Mouse (Mus musculus) CH12.LX (cell line): ENCODE data around the gene Tmcc1. TPM values are rescaled to one million over a fixed set of nuclear protein-coding genes. Genes with fewer than 3 reads are reported as not detected.

Experiments used
- DNase-seq: peaks from one replicate; pipeline ENCODE4 v3.0.0-alpha.2; 2013; ENCODE audit errors: extremely low read depth
- H3K27ac ChIP-seq: 2 replicates; pipeline ENCODE4 v1.5.1; 2012; ENCODE audit warnings: low read depth, mild to moderate bottlenecking, control low read depth, moderate library complexity; ENCODE audit not compliant: insufficient read depth
- H3K27me3 ChIP-seq: replicated peaks from 2 replicates; pipeline ENCODE3; 2012; ENCODE audit warnings: inconsistent platforms
- H3K36me3 ChIP-seq, 2 experiments: replicated peaks in 1 of 2; 2 replicates each; pipeline versions ENCODE3 to v1.6.1; 2012; ENCODE audit warnings: inconsistent platforms in 1 of 2, low read length in 1 of 2, mild to moderate bottlenecking in 1 of 2, mixed read lengths in 1 of 2, moderate library complexity in 1 of 2; ENCODE audit not compliant: control insufficient read depth in 1 of 2, insufficient read depth in 1 of 2
- H3K4me1 ChIP-seq, 2 experiments: 2 replicates each; pipeline ENCODE4 v1.6.1; 2012; ENCODE audit warnings: inconsistent platforms in 1 of 2, moderate library complexity in 1 of 2; ENCODE audit not compliant: insufficient read depth in 2 of 2, control insufficient read depth in 1 of 2
- H3K4me2 ChIP-seq: 2 replicates; pipeline ENCODE4 v1.6.1; 2012; ENCODE audit warnings: low read depth, mild to moderate bottlenecking, control low read depth; ENCODE audit not compliant: poor library complexity, insufficient read depth, severe bottlenecking
- H3K4me3 ChIP-seq, 3 experiments: fragments of 150-350 bp in 1 of 3; sonication (generic) in 1 of 3; replicated peaks in 1 of 3; 2 replicates each; pipeline versions ENCODE3 to v1.5.1; 2011 to 2012; ENCODE audit warnings: low read depth in 2 of 3, low read length in 2 of 3, mild to moderate bottlenecking in 2 of 3, moderate library complexity in 2 of 3, control low read depth in 1 of 3, improper control_type of control experiment in 1 of 3, inconsistent platforms in 1 of 3, mixed read lengths in 1 of 3; ENCODE audit not compliant: poor library complexity in 1 of 3
- H3K79me2 ChIP-seq: replicated peaks from 2 replicates; pipeline ENCODE4 v1.6.1; 2012; ENCODE audit warnings: mild to moderate bottlenecking, moderate library complexity; ENCODE audit not compliant: control insufficient read depth, poor library complexity, insufficient read depth, severe bottlenecking; ENCODE audit errors: extremely low read depth
- H3K9ac ChIP-seq: 2 replicates; pipeline ENCODE4 v1.6.1; 2012; ENCODE audit warnings: low read depth, mild to moderate bottlenecking, control low read depth, moderate library complexity; ENCODE audit not compliant: insufficient read depth
- H3K9me3 ChIP-seq: replicated peaks from 2 replicates; pipeline ENCODE3; 2012; ENCODE audit warnings: low read length, inconsistent platforms, mixed read lengths
- BHLHE40 ChIP-seq: IDR thresholded peaks from 2 replicates; pipeline ENCODE4 v1.6.1; 2011; ENCODE audit warnings: mild to moderate bottlenecking, low read depth, low read length, improper control_type of control experiment
- CHD1 ChIP-seq: IDR thresholded peaks from 2 replicates; pipeline ENCODE4 v1.6.1; 2012; ENCODE audit warnings: low read depth, low read length, improper control_type of control experiment, inconsistent platforms
- CHD2 ChIP-seq: IDR thresholded peaks from 2 replicates; pipeline ENCODE4 v1.6.1; 2011; ENCODE audit warnings: low read length, improper control_type of control experiment
- CTCF ChIP-seq, 2 experiments: IDR thresholded peaks in 1 of 2; conservative IDR thresholded peaks in 1 of 2; 2 replicates each; pipeline ENCODE4 v1.5.1; 2011 to 2012; ENCODE audit warnings: low read depth in 2 of 2, low read length in 2 of 2, improper control_type of control experiment in 1 of 2, inconsistent platforms in 1 of 2, mild to moderate bottlenecking in 1 of 2, moderate library complexity in 1 of 2
- EP300 ChIP-seq: IDR thresholded peaks from 2 replicates; pipeline ENCODE4 v1.6.1; 2011; ENCODE audit warnings: low read length, improper control_type of control experiment
- ETS1 ChIP-seq: conservative IDR thresholded peaks from 2 replicates; pipeline ENCODE4 v1.6.1; 2012; ENCODE audit warnings: low read depth, mild to moderate bottlenecking, inconsistent platforms, low read length, improper control_type of control experiment, moderate library complexity
- HCFC1 ChIP-seq: IDR thresholded peaks from 2 replicates; pipeline ENCODE4 v1.6.1; 2012; ENCODE audit warnings: low read depth, mild to moderate bottlenecking, inconsistent platforms, low read length, improper control_type of control experiment
- IRF4 ChIP-seq: IDR thresholded peaks from 2 replicates; pipeline ENCODE4 v1.6.1; 2014; ENCODE audit warnings: low read depth, mild to moderate bottlenecking, inconsistent platforms, low read length, improper control_type of control experiment
- JUN ChIP-seq: IDR thresholded peaks from 2 replicates; pipeline ENCODE4 v1.6.1; 2011; ENCODE audit warnings: low read depth, mild to moderate bottlenecking, low read length, improper control_type of control experiment, moderate library complexity; ENCODE audit not compliant: insufficient read depth
- JUND ChIP-seq: conservative IDR thresholded peaks from 2 replicates; pipeline ENCODE4 v1.6.1; 2011; ENCODE audit warnings: low read depth, low read length, improper control_type of control experiment
- KAT2A ChIP-seq: IDR thresholded peaks from 2 replicates; pipeline ENCODE4 v1.6.1; 2012; ENCODE audit warnings: low read length, improper control_type of control experiment, inconsistent platforms; ENCODE audit not compliant: insufficient replicate concordance
- MAFK ChIP-seq: IDR thresholded peaks from 2 replicates; pipeline ENCODE4 v1.6.1; 2011; ENCODE audit warnings: low read length, improper control_type of control experiment; ENCODE audit not compliant: insufficient replicate concordance
- MAZ ChIP-seq: IDR thresholded peaks from 2 replicates; pipeline ENCODE4 v1.6.1; 2012; ENCODE audit warnings: low read depth, mild to moderate bottlenecking, inconsistent platforms, low read length, improper control_type of control experiment, moderate library complexity
- MXI1 ChIP-seq: IDR thresholded peaks from 2 replicates; pipeline ENCODE4 v1.6.1; 2011; ENCODE audit warnings: mild to moderate bottlenecking, low read depth, low read length, improper control_type of control experiment
- MYC ChIP-seq: IDR thresholded peaks from 2 replicates; pipeline ENCODE4 v1.6.1; 2011; ENCODE audit warnings: low read depth, mild to moderate bottlenecking, improper control_type of control experiment, low read length
- NRF1 ChIP-seq: IDR thresholded peaks from 2 replicates; pipeline ENCODE4 v1.6.1; 2014; ENCODE audit warnings: low read depth, mild to moderate bottlenecking, inconsistent platforms, low read length, improper control_type of control experiment, moderate library complexity
- POLR2AphosphoS2 ChIP-seq: IDR thresholded peaks from 2 replicates; pipeline ENCODE4 v1.6.1; 2011; ENCODE audit warnings: low read depth, low read length, improper control_type of control experiment
- SIN3A ChIP-seq: IDR thresholded peaks from 2 replicates; pipeline ENCODE4 v1.6.1; 2012; ENCODE audit warnings: low read length, improper control_type of control experiment, inconsistent platforms
- SMC3 ChIP-seq: IDR thresholded peaks from 2 replicates; pipeline ENCODE4 v1.6.1; 2011; ENCODE audit warnings: low read depth, low read length, improper control_type of control experiment
- TBP ChIP-seq: conservative IDR thresholded peaks from 2 replicates; pipeline ENCODE4 v1.6.1; 2011; ENCODE audit warnings: low read depth, low read length, improper control_type of control experiment
- TCF12 ChIP-seq: IDR thresholded peaks from 2 replicates; pipeline ENCODE4 v1.6.1; 2014; ENCODE audit warnings: low read depth, mild to moderate bottlenecking, inconsistent platforms, low read length, improper control_type of control experiment
- UBTF ChIP-seq: IDR thresholded peaks from 2 replicates; pipeline ENCODE4 v1.6.1; 2012; ENCODE audit warnings: low read depth, mild to moderate bottlenecking, inconsistent platforms, low read length, improper control_type of control experiment, moderate library complexity
- ZC3H11A ChIP-seq: IDR thresholded peaks from 2 replicates; pipeline ENCODE4 v1.6.1; 2012; ENCODE audit warnings: low read depth, mild to moderate bottlenecking, inconsistent platforms, low read length, improper control_type of control experiment
- ZKSCAN1 ChIP-seq: IDR thresholded peaks from 2 replicates; pipeline ENCODE4 v1.6.1; 2012; ENCODE audit warnings: low read depth, inconsistent platforms, low read length, improper control_type of control experiment, borderline replicate concordance
- dilution Hi-C: fragments of 300-500 bp; cut with MboI; formaldehyde crosslinking; loops from 2 replicates; pipeline ENCODE4 v1.14.3; 2020; ENCODE audit warnings: low sequenced_read_pairs; ENCODE audit not compliant: extremely low pct_unique_long_range_greater_than_20kb, extremely low pct_ligation_motif_present
- in situ Hi-C: fragments of 300-500 bp; cut with MboI; formaldehyde crosslinking; loops from 3 replicates; pipeline ENCODE4 v1.14.3; 2019; ENCODE audit warnings: low sequenced_read_pairs, low pct_ligation_motif_present, low pct_unique_long_range_greater_than_20kb, mixed read lengths
- polyA plus RNA-seq: library from polyadenylated mRNA; unstranded; fragments of >175 nt; gene quantifications from 2 replicates; pipeline ENCODE4 v1.2.1, GENCODE M21; 2012; ENCODE audit warnings: low read depth; ENCODE audit not compliant: insufficient read length
- total RNA-seq, 2 experiments: library from RNA; depleted of rRNA; stranded (reverse); fragments of 300-350 nt in 1 of 2; fragments of >200 nt in 1 of 2; gene quantifications; 2 replicates each; pipeline ENCODE4 v1.2.3; 2012 to 2014

The Tmcc1 gene
- total and polyA plus RNA-seq, 3 experiments = 3.6 to 60.8 (median 3.7) TPM

DNA sequence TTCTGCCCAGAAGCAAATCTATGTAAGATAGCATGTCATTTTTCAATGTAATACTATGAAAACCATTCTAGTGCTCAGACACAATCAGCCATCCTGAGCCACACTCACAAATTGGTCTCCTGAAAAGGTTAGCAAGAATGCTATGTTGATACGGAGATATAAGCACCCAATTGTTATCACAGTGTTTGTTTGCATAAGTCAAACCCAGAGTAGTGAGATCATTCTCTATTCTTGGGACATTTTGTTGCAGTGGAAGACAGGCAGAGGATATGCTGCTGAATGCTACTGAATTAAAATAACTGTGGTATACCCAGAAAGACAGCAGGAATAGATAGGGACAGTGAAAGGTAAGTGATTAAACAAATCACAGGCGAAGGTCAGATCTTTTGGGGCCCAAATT, 149.2 kb downstream of the Tmcc1 start (continued):
- no peak for TF ChIP-seq NRF1

DNA sequence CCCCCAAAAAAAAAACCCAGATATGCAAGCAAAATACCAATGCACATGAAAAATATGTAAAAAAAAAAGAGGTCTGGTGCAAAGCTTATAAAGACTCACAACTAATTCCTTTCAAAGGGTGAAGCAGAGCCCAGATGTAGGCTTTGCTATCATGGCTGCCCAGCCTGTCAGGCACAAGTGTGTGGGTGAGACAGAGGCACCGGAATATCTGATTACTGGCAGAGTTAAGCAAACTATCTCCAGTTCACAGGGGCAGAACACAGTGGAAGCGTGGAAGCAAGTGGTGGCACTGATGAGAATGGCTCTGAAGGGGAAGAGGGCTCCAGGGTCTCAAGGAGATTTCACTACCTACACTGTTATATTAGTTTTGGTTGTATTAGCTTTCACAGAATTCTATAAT, 155.1 kb downstream of the Tmcc1 start:
- Histone ChIP-seq H3K4me2 (no peak overlapping the region), H3K4me1 (peaks cover 0 to 8% of the 10 kb centered on the region in 2 experiments; a peak in 1 of 4 replicates), H3K9ac (no peak overlapping the region), H3K79me2 (no peaks in the 10 kb centered on the region), H3K9me3 (peaks cover 2% of the 10 kb centered on the region), H3K27me3 (no peaks in the 10 kb centered on the region), H3K4me3 (no peak overlapping the region), H3K36me3 (peaks cover 3 to 10% of the 10 kb centered on the region in 2 experiments)
- DNase-seq = no peak
- in situ Hi-C loops = no loop called here
- dilution Hi-C loops = no loop called here
- TF ChIP-seq UBTF (no peak), SMC3 (no peak), MAZ (no peak), HCFC1 (no peak), MXI1 (no peak), MYC (no peak), TBP (no peak)
- TF ChIP-seq, all 38 proteins: peak for 0
- H3K27ac ChIP-seq = no peak overlapping the region

DNA sequence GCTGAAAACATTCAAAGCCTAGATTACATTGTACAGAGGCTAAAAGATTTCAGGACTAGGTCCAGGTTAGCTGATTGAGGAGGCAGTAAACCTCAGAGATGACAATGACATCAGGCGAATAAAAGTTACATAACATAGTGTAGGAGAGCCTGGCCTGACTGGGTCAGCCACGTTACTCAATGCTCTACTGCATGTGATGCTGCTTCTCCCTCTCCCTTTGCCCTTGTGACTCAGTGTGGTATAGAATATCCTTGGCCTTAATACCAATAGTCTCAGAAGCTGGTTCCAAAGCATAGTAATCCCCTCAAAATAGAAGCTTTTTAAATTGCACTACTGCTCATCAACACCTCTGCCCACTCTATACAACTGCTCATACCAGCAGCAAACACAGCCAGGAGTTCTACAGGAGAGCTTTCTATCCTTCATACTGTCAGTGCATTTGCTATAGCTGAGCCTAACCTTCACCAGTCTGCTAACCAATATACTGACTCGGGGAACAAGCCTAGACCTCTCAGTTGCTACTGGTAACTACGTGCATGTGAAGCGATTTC, 155.9 kb downstream of the Tmcc1 start:
- dilution Hi-C loops (no loop called here), in situ Hi-C loops (no loop called here)
- Histone ChIP-seq H3K36me3 (peaks cover 0 to 5% of the 10 kb centered on the region in 2 experiments), H3K27me3 (no peaks in the 10 kb centered on the region), H3K9me3 (no peaks in the 10 kb centered on the region), H3K4me3 (no peak overlapping the region), H3K4me2 (no peak overlapping the region), H3K9ac (no peak overlapping the region), H3K4me1 (peaks cover 0 to 5% of the 10 kb centered on the region in 2 experiments; a peak in 1 of 4 replicates), H3K27ac (no peak overlapping the region), H3K79me2 (no peaks in the 10 kb centered on the region)
- no peak for DNase-seq
- TF ChIP-seq CHD1 = no peak
- TF ChIP-seq ETS1 = no peak
- no peak for TF ChIP-seq POLR2AphosphoS2
- no peak for TF ChIP-seq JUND
- no peak for TF ChIP-seq SMC3
- no peak for TF ChIP-seq HCFC1
- TF ChIP-seq CHD2 = no peak
- TF ChIP-seq MAFK = no peak
- TF ChIP-seq IRF4 = no peak
- TF ChIP-seq KAT2A = no peak
- no peak for TF ChIP-seq EP300
- no peak for TF ChIP-seq TBP
- TF ChIP-seq CTCF (conservative IDR thresholded peaks at IDR 0.05 in 1 of 2, IDR thresholded peaks at IDR 0.05 in 1 of 2; ENCODE audit: low read depth in 2 of 2, low read length in 2 of 2) = no peak
- TF ChIP-seq ZKSCAN1 = no peak
- TF ChIP-seq TCF12 = no peak
- no peak for TF ChIP-seq JUN
- no peak for TF ChIP-seq UBTF
- no peak for TF ChIP-seq SIN3A
- TF ChIP-seq ZC3H11A = no peak
- TF ChIP-seq BHLHE40 = no peak
